Mouse (Mus musculus) CH12.LX (cell line): Measurements from ENCODE around the gene Nr1h4. TPM values are rescaled to one million over a fixed set of nuclear protein-coding genes. Genes with fewer than 3 reads are reported as not detected.

Experiments
- DNase-seq: peaks from one replicate; pipeline ENCODE4 v3.0.0-alpha.2; 2013; ENCODE audit errors: extremely low read depth
- H3K27ac ChIP-seq: 2 replicates; pipeline ENCODE4 v1.5.1; 2012; ENCODE audit warnings: low read depth, mild to moderate bottlenecking, control low read depth, moderate library complexity; ENCODE audit not compliant: insufficient read depth
- H3K27me3 ChIP-seq: replicated peaks from 2 replicates; pipeline ENCODE3; 2012; ENCODE audit warnings: inconsistent platforms
- H3K36me3 ChIP-seq, 2 experiments: replicated peaks in 1 of 2; 2 replicates each; pipeline versions ENCODE3 to v1.6.1; 2012; ENCODE audit warnings: inconsistent platforms in 1 of 2, low read length in 1 of 2, mild to moderate bottlenecking in 1 of 2, mixed read lengths in 1 of 2, moderate library complexity in 1 of 2; ENCODE audit not compliant: control insufficient read depth in 1 of 2, insufficient read depth in 1 of 2
- H3K4me1 ChIP-seq, 2 experiments: 2 replicates each; pipeline ENCODE4 v1.6.1; 2012; ENCODE audit warnings: inconsistent platforms in 1 of 2, moderate library complexity in 1 of 2; ENCODE audit not compliant: insufficient read depth in 2 of 2, control insufficient read depth in 1 of 2
- H3K4me2 ChIP-seq: 2 replicates; pipeline ENCODE4 v1.6.1; 2012; ENCODE audit warnings: low read depth, mild to moderate bottlenecking, control low read depth; ENCODE audit not compliant: poor library complexity, insufficient read depth, severe bottlenecking
- H3K4me3 ChIP-seq, 3 experiments: fragments of 150-350 bp in 1 of 3; sonication (generic) in 1 of 3; replicated peaks in 1 of 3; 2 replicates each; pipeline versions ENCODE3 to v1.5.1; 2011 to 2012; ENCODE audit warnings: low read depth in 2 of 3, low read length in 2 of 3, mild to moderate bottlenecking in 2 of 3, moderate library complexity in 2 of 3, control low read depth in 1 of 3, improper control_type of control experiment in 1 of 3, inconsistent platforms in 1 of 3, mixed read lengths in 1 of 3; ENCODE audit not compliant: poor library complexity in 1 of 3
- H3K79me2 ChIP-seq: replicated peaks from 2 replicates; pipeline ENCODE4 v1.6.1; 2012; ENCODE audit warnings: mild to moderate bottlenecking, moderate library complexity; ENCODE audit not compliant: control insufficient read depth, poor library complexity, insufficient read depth, severe bottlenecking; ENCODE audit errors: extremely low read depth
- H3K9ac ChIP-seq: 2 replicates; pipeline ENCODE4 v1.6.1; 2012; ENCODE audit warnings: low read depth, mild to moderate bottlenecking, control low read depth, moderate library complexity; ENCODE audit not compliant: insufficient read depth
- H3K9me3 ChIP-seq: replicated peaks from 2 replicates; pipeline ENCODE3; 2012; ENCODE audit warnings: low read length, inconsistent platforms, mixed read lengths
- BHLHE40 ChIP-seq: IDR thresholded peaks from 2 replicates; pipeline ENCODE4 v1.6.1; 2011; ENCODE audit warnings: mild to moderate bottlenecking, low read depth, low read length, improper control_type of control experiment
- ELF1 ChIP-seq: IDR thresholded peaks from 2 replicates; pipeline ENCODE4 v1.6.1; 2014; ENCODE audit warnings: low read depth, mild to moderate bottlenecking, inconsistent platforms, low read length, improper control_type of control experiment
- EP300 ChIP-seq: IDR thresholded peaks from 2 replicates; pipeline ENCODE4 v1.6.1; 2011; ENCODE audit warnings: low read length, improper control_type of control experiment
- ETS1 ChIP-seq: conservative IDR thresholded peaks from 2 replicates; pipeline ENCODE4 v1.6.1; 2012; ENCODE audit warnings: low read depth, mild to moderate bottlenecking, inconsistent platforms, low read length, improper control_type of control experiment, moderate library complexity
- GABPA ChIP-seq: IDR thresholded peaks from 2 replicates; pipeline ENCODE4 v1.6.1; 2012; ENCODE audit warnings: low read depth, low read length, improper control_type of control experiment, inconsistent platforms; ENCODE audit not compliant: insufficient replicate concordance
- IRF4 ChIP-seq: IDR thresholded peaks from 2 replicates; pipeline ENCODE4 v1.6.1; 2014; ENCODE audit warnings: low read depth, mild to moderate bottlenecking, inconsistent platforms, low read length, improper control_type of control experiment
- JUN ChIP-seq: IDR thresholded peaks from 2 replicates; pipeline ENCODE4 v1.6.1; 2011; ENCODE audit warnings: low read depth, mild to moderate bottlenecking, low read length, improper control_type of control experiment, moderate library complexity; ENCODE audit not compliant: insufficient read depth
- MAZ ChIP-seq: IDR thresholded peaks from 2 replicates; pipeline ENCODE4 v1.6.1; 2012; ENCODE audit warnings: low read depth, mild to moderate bottlenecking, inconsistent platforms, low read length, improper control_type of control experiment, moderate library complexity
- MXI1 ChIP-seq: IDR thresholded peaks from 2 replicates; pipeline ENCODE4 v1.6.1; 2011; ENCODE audit warnings: mild to moderate bottlenecking, low read depth, low read length, improper control_type of control experiment
- MYC ChIP-seq: IDR thresholded peaks from 2 replicates; pipeline ENCODE4 v1.6.1; 2011; ENCODE audit warnings: low read depth, mild to moderate bottlenecking, improper control_type of control experiment, low read length
- NRF1 ChIP-seq: IDR thresholded peaks from 2 replicates; pipeline ENCODE4 v1.6.1; 2014; ENCODE audit warnings: low read depth, mild to moderate bottlenecking, inconsistent platforms, low read length, improper control_type of control experiment, moderate library complexity
- POLR2A ChIP-seq: IDR thresholded peaks from 2 replicates; pipeline ENCODE4 v1.6.1; 2011; ENCODE audit warnings: low read depth, mild to moderate bottlenecking, improper control_type of control experiment, low read length
- POLR2AphosphoS2 ChIP-seq: IDR thresholded peaks from 2 replicates; pipeline ENCODE4 v1.6.1; 2011; ENCODE audit warnings: low read depth, low read length, improper control_type of control experiment
- RAD21 ChIP-seq: IDR thresholded peaks from 2 replicates; pipeline ENCODE4 v1.6.1; 2011; ENCODE audit warnings: low read depth, mild to moderate bottlenecking, low read length, improper control_type of control experiment, moderate library complexity
- RCOR1 ChIP-seq: conservative IDR thresholded peaks from 2 replicates; pipeline ENCODE4 v1.6.1; 2012; ENCODE audit warnings: low read depth, mild to moderate bottlenecking, inconsistent platforms, low read length, improper control_type of control experiment
- SIN3A ChIP-seq: IDR thresholded peaks from 2 replicates; pipeline ENCODE4 v1.6.1; 2012; ENCODE audit warnings: low read length, improper control_type of control experiment, inconsistent platforms
- TBP ChIP-seq: conservative IDR thresholded peaks from 2 replicates; pipeline ENCODE4 v1.6.1; 2011; ENCODE audit warnings: low read depth, low read length, improper control_type of control experiment
- USF1 ChIP-seq: IDR thresholded peaks from 2 replicates; pipeline ENCODE4 v1.6.1; 2014; ENCODE audit warnings: low read depth, mild to moderate bottlenecking, inconsistent platforms, low read length, improper control_type of control experiment
- ZMIZ1 ChIP-seq: IDR thresholded peaks from 2 replicates; pipeline ENCODE4 v1.6.1; 2012; ENCODE audit warnings: low read depth, mild to moderate bottlenecking, inconsistent platforms, low read length, improper control_type of control experiment
- dilution Hi-C: fragments of 300-500 bp; cut with MboI; formaldehyde crosslinking; loops from 2 replicates; pipeline ENCODE4 v1.14.3; 2020; ENCODE audit warnings: low sequenced_read_pairs; ENCODE audit not compliant: extremely low pct_unique_long_range_greater_than_20kb, extremely low pct_ligation_motif_present
- in situ Hi-C: fragments of 300-500 bp; cut with MboI; formaldehyde crosslinking; loops from 3 replicates; pipeline ENCODE4 v1.14.3; 2019; ENCODE audit warnings: low sequenced_read_pairs, low pct_ligation_motif_present, low pct_unique_long_range_greater_than_20kb, mixed read lengths
- polyA plus RNA-seq: library from polyadenylated mRNA; unstranded; fragments of >175 nt; gene quantifications from 2 replicates; pipeline ENCODE4 v1.2.1, GENCODE M21; 2012; ENCODE audit warnings: low read depth; ENCODE audit not compliant: insufficient read length
- total RNA-seq, 2 experiments: library from RNA; depleted of rRNA; stranded (reverse); fragments of 300-350 nt in 1 of 2; fragments of >200 nt in 1 of 2; gene quantifications; 2 replicates each; pipeline ENCODE4 v1.2.3; 2012 to 2014

Gene Nr1h4
- total and polyA plus RNA-seq, 3 experiments, result not detected

GRCm38 (mm10) chr10:89470596-89471353, 62.6 kb downstream of the Nr1h4 start:
- H3K4me3 ChIP-seq, result no peak overlapping the region
- dilution Hi-C loops, result no loop called here
- H3K27me3 ChIP-seq, result no peaks in the 10 kb centered on the region
- no peak overlapping the region for H3K4me2 ChIP-seq
- in situ Hi-C loops, result no loop called here
- H3K9ac ChIP-seq, result no peak overlapping the region
- TF ChIP-seq POLR2AphosphoS2 (no peak), IRF4 (no peak), JUN (no peak), POLR2A (no peak)
- no peaks in the 10 kb centered on the region for H3K36me3 ChIP-seq
- no peaks in the 10 kb centered on the region for H3K79me2 ChIP-seq
- no peak overlapping the region for H3K27ac ChIP-seq
- no peaks in the 10 kb centered on the region for H3K4me1 ChIP-seq
- DNase-seq, result no peak
- peaks cover 3% of the 10 kb centered on the region for H3K9me3 ChIP-seq

GRCm38 (mm10) chr10:89464760-89465405, 68.5 kb downstream of the Nr1h4 start:
- Histone ChIP-seq H3K27me3 (no peaks in the 10 kb centered on the region), H3K79me2 (no peaks in the 10 kb centered on the region), H3K9ac (no peak overlapping the region), H3K36me3 (no peaks in the 10 kb centered on the region), H3K9me3 (peaks cover under 1% of the 10 kb centered on the region), H3K4me3 (no peak overlapping the region), H3K27ac (no peak overlapping the region), H3K4me1 (0 out of 4 replicates have a peak, but pooled peaks cover 0 to 2% of the 10 kb centered on the region in 2 experiments), H3K4me2 (no peak overlapping the region)
- in situ Hi-C loops, result loop anchor here (10.0 kb wide), 1 partner anchor 170 kb away; no protein-coding TSS in a partner anchor
- dilution Hi-C loops, result no loop called here
- TF ChIP-seq BHLHE40 (no peak), USF1 (no peak), GABPA (no peak), ETS1 (no peak), MXI1 (no peak), TBP (no peak), NRF1 (no peak), ZMIZ1 (no peak)
- DNase-seq, result no peak

DNA sequence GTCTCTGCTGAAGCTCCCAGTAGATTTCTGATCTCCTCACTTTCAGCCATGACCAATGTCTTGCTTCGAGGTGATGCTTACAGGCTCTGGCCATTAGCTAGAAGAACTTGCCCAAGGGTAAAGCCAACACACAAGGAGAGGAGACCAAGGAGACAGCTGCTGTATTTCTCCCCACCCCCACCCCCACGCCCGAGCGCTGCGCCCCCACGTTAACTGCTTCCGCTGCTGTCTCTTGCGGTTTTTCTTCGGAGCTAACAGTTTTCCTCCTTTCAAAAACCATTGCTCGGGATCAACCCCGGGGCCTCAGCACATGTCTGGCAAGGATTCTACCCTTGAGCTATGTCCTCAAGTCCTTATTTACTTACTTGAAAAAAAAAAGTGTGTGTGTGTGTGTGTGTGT, 70.5 kb downstream of the Nr1h4 start:
- Histone ChIP-seq H3K9ac (no peak overlapping the region), H3K9me3 (no peaks in the 10 kb centered on the region), H3K4me3 (no peak overlapping the region), H3K27me3 (no peaks in the 10 kb centered on the region), H3K36me3 (no peaks in the 10 kb centered on the region), H3K79me2 (no peaks in the 10 kb centered on the region), H3K27ac (no peak overlapping the region), H3K4me2 (no peak overlapping the region), H3K4me1 (0 out of 4 replicates have a peak, but pooled peaks cover 0 to 2% of the 10 kb centered on the region in 2 experiments)
- in situ Hi-C loops, result loop anchor here (10.0 kb wide), 1 partner anchor 172 kb away; no protein-coding TSS in a partner anchor
- no peak for DNase-seq
- TF ChIP-seq EP300, result no peak
- no peak for TF ChIP-seq RAD21
- TF ChIP-seq USF1, result no peak
- no peak for TF ChIP-seq ETS1
- TF ChIP-seq IRF4, result no peak
- no peak for TF ChIP-seq MYC
- no peak for TF ChIP-seq POLR2A
- no peak for TF ChIP-seq GABPA
- TF ChIP-seq RCOR1, result no peak
- TF ChIP-seq ELF1, result no peak
- no peak for TF ChIP-seq MAZ
- no peak for TF ChIP-seq SIN3A
- dilution Hi-C loops, result no loop called here
